Mouse (Mus musculus) brain, embryonic 14.5 days (tissue): ENCODE data around the gene Fam169b. TPM values are rescaled to one million over a fixed set of nuclear protein-coding genes. Genes with fewer than 3 reads are reported as not detected.

Experiments
- DNase-seq: peaks from one replicate; pipeline ENCODE4 v3.0.0-alpha.2; 2011; ENCODE audit warnings: low read depth
- CTCF ChIP-seq: fragments of 200-500 bp; IDR thresholded peaks from 2 replicates; pipeline ENCODE4 v1.5.1; 2012; ENCODE audit warnings: inconsistent platforms, mild to moderate bottlenecking, moderate library complexity, borderline replicate concordance; ENCODE audit not compliant: insufficient read depth, insufficient read length; ENCODE audit errors: extremely low read depth
- POLR2A ChIP-seq: fragments of 200-500 bp; IDR thresholded peaks from 2 replicates; pipeline ENCODE4 v1.6.1; 2012; ENCODE audit warnings: mild to moderate bottlenecking, inconsistent platforms, borderline replicate concordance; ENCODE audit not compliant: poor library complexity, insufficient read depth, insufficient read length, severe bottlenecking; ENCODE audit errors: extremely low read depth
- polyA plus RNA-seq: library from polyadenylated mRNA; depleted of rRNA; stranded (reverse); fragments of >200 nt; gene quantifications from 2 replicates; pipeline ENCODE4 v1.2.3, GENCODE M21; 2012; rRNA removed

Gene Fam169b
- polyA plus RNA-seq = 0.05 and 0.10 TPM in 2 replicates

GRCm38 (mm10) chr7:68273515-68273914 lies at the start of gene Fam169b:
Fam169b (plus strand) TSS chr7:68273839.
- no peak for DNase-seq

GRCm38 (mm10) chr7:68224006-68224405 lies 49.6 kb upstream of the Fam169b start:
- no peak for DNase-seq
- TF ChIP-seq POLR2A (no peak), CTCF (no peak)

More at GRCm38 (mm10) chr7:68273515-68273914, at the start of gene Fam169b:
- TF ChIP-seq POLR2A (no peak), CTCF (no peak)

- TF ChIP-seq POLR2A (no peak), CTCF (no peak)
- peak; percentile 57 for DNase-seq
Observed at GRCm38 (mm10) chr7:68225427-68226054, 48.1 kb upstream of the Fam169b start.

DNA sequence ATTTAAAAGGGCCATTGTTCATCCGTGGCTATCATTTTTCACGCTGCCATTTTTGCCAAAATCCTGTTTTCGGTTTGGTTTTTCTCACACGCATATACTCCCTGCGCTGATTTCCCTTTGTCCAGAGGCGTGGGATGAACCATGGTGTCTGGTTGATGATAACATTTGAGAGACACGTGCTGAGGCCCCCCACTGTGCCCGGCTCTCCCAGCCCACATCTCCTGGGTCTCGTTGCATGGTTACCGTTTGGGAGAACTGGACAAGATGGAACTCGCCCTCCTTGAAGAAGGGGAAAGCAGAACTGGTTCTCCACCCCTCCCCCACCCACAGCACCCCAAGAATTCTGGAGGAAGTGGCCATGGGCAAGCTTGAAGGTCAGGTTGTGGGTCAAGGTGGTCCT lies 46.6 kb upstream of the Fam169b start:
- no peak for TF ChIP-seq POLR2A
- TF ChIP-seq CTCF = no peak
- DNase-seq = no peak

- DNase-seq = no peak
- TF ChIP-seq CTCF = no peak
- no peak for TF ChIP-seq POLR2A
Observed at GRCm38 (mm10) chr7:68227621-68228020, 46.0 kb upstream of the Fam169b start.

- TF ChIP-seq POLR2A = no peak
- no peak for TF ChIP-seq CTCF
- peak; percentile 61 for DNase-seq
Observed at GRCm38 (mm10) chr7:68228491-68228890, 45.1 kb upstream of the Fam169b start.

- no peak for TF ChIP-seq POLR2A
- TF ChIP-seq CTCF = no peak
- DNase-seq = peak; percentile 62
Observed at GRCm38 (mm10) chr7:68230831-68231230, 42.8 kb upstream of the Fam169b start.

DNA sequence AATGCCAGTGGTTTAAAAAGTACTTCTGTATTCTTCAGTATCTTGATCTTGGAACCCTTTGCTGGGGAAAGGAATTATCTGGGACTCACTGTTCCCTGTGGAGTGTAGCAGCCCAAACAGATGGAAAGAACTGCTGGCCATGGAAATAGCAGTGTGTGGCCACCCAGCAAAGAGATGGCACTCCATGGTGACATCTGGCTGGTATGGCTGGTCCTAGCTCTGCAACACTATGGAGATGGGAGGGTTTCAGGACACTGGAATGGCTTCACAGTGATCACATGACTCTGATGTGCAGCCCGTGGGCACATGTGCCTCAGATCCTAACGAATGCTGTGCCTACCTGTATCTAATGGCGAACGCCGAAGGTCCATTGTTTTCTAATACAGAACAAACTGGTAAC lies 41.1 kb upstream of the Fam169b start:
- TF ChIP-seq CTCF = no peak
- TF ChIP-seq POLR2A = no peak
- DNase-seq = no peak

DNA sequence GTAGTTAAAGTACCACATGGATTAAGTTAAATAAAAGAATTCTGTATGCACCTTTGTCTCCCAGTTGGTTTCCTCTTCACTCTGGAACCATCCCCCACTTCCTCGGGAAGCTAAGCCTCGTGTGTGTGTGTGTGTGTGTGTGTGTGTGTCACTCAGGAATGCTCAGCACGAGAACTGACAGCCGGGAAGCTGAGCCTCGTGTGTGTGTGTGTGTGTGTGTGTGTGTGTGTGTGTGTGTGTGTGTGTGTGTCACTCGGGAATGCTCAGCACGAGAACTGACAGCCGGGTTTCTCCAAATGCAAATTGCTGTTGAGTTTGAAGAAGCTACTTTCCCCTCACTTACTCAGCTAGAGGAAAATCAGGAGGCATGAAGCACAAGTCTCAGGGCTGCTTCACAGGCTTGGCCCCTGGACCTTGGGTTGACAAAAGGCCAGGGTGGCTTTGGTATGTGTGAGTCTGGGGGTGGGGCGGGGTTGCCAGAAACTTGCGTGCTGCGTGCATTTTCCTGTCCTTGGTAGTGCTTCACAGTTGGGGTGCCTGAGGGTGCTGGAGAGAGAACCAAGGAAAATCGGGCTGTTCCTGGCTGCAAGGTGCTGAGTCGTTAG lies 39.9 kb upstream of the Fam169b start:
- peak; percentile 84 for DNase-seq
- TF ChIP-seq CTCF = no peak
- no peak for TF ChIP-seq POLR2A

GRCm38 (mm10) chr7:68236817-68237216 lies 36.8 kb upstream of the Fam169b start:
- TF ChIP-seq CTCF (no peak), POLR2A (no peak)

GRCm38 (mm10) chr7:68239220-68239827 lies 34.3 kb upstream of the Fam169b start:
- TF ChIP-seq CTCF (no peak), POLR2A (no peak)
- no peak for DNase-seq

More at GRCm38 (mm10) chr7:68236817-68237216, 36.8 kb upstream of the Fam169b start:
- no peak for DNase-seq
